Mouse (Mus musculus) intestine, postnatal 0 days (tissue): ENCODE data around the gene Pofut2. TPM values are rescaled to one million over a fixed set of nuclear protein-coding genes. Genes with fewer than 3 reads are reported as not detected.
A peak's percentile ranks its signal among the peaks of the same experiment; 100 is the strongest.

Experiments used
- ATAC-seq: fragments of 200-750 bp; cut with Nextera tagmentation; 2 replicates; pipeline ENCODE4 v1.8.0; 2017; ENCODE audit warnings: mild to moderate bottlenecking, moderate TSS enrichment, moderate library complexity
- H3K27ac ChIP-seq: fragments of 300-500 bp; sonication (generic); 2 replicates; pipeline ENCODE4 v1.5.1; 2014; ENCODE audit warnings: mild to moderate bottlenecking, low read depth, low read length, moderate library complexity
- H3K27me3 ChIP-seq: fragments of 300-500 bp; sonication (generic); replicated peaks from 2 replicates; pipeline ENCODE4 v1.6.1; 2014; ENCODE audit warnings: low read length, mixed read lengths; ENCODE audit not compliant: control insufficient read depth, insufficient read depth
- H3K36me3 ChIP-seq: fragments of 300-500 bp; sonication (generic); 2 replicates; pipeline ENCODE4 v1.6.1; 2014; ENCODE audit warnings: mild to moderate bottlenecking, moderate library complexity; ENCODE audit not compliant: control insufficient read depth, insufficient read depth
- H3K4me1 ChIP-seq: fragments of 300-500 bp; sonication (generic); replicated peaks from 2 replicates; pipeline ENCODE4 v1.6.1; 2014; ENCODE audit warnings: antibody characterized with exemption, low read length, mixed read lengths; ENCODE audit not compliant: control insufficient read depth, insufficient read depth
- H3K4me2 ChIP-seq: fragments of 300-500 bp; sonication (generic); replicated peaks from 2 replicates; pipeline ENCODE4 v1.6.1; 2014; ENCODE audit warnings: low read depth, mild to moderate bottlenecking, moderate library complexity
- H3K4me3 ChIP-seq: fragments of 300-500 bp; sonication (generic); 2 replicates; pipeline ENCODE4 v1.5.1; 2014; ENCODE audit warnings: low read depth, low read length
- H3K9ac ChIP-seq: fragments of 300-500 bp; sonication (generic); 2 replicates; pipeline ENCODE4 v1.6.1; 2014; ENCODE audit warnings: mild to moderate bottlenecking, low read depth, low read length
- H3K9me3 ChIP-seq: fragments of 300-500 bp; sonication (generic); 2 replicates; pipeline ENCODE4 v1.6.1; 2016; ENCODE audit warnings: mixed run types; ENCODE audit not compliant: control insufficient read depth
- CTCF ChIP-seq: sonication (generic); IDR thresholded peaks from 2 replicates; pipeline ENCODE4 v1.5.1; 2016; ENCODE audit warnings: low read depth, mild to moderate bottlenecking, control low read depth, antibody characterized with exemption, moderate library complexity
- WGBS: fragments of 180-500 bp; shearing (Covaris S2); extraction: QIAGEN DNeasy Blood & Tissue Kit; methylation state at CpG from one replicate; pipeline ENCODE4 v1.1.7; 2014; 5-methylcytosine and 5-hydroxymethylcytosine counted together
- polyA plus RNA-seq: library from polyadenylated mRNA; unstranded; fragments of >200 nt; fragmentation: Nextera tagmentation; extraction: Ambion mirVana; gene quantifications from 2 replicates; pipeline ENCODE4 v1.2.1, GENCODE M21; 2015

Gene Pofut2
- 40.4 and 42.2 TPM in 2 replicates for polyA plus RNA-seq

DNA sequence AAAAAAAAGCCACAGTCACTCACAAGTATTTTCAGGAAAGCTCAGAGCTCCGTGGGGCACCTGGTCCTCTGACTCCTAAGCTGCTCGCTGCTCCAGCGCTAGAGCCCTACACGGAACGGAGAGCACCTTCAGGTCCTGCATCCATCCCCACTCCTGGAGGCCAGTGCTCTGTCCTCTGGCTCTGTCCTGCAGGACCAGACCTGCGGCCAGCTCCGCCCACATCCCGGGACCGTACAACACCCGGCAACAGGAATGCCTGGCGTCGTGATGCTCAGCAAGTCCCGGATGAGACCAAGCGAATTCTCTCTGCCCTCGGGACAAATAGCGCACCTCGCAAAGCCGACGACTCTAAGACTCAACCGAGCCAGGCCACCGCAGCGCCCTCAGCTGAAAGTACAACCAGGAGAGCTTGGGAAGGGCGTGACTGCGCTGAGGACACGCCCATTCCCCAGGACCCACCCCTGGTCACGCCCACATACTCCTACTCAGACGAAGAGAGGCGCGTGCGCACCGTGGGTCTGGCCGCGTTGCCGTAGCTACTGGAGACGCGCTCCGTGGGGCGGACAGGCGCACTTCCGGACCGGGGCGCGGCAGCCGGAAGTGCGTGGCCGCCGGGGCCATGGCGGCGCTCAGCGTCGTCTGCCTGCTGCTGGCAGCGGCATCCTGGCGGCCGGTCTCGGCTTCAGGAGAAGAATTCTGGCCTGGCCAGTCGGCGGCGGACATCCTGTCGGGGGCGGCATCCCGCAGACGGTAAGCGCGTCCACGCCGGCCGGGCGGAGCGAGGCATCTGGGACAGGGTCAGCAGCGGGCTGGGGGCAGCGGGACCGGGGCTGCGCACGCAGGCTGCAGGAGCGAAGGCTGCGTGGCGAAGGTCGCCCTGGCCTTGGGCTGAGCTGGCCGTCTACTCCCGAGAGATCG is at the start of gene Pofut2:
Gene Pofut2 (plus strand): TSS at position 515 of the 918 bp plus-strand sequence.
- H3K4me3 ChIP-seq = peak within 1 kb of the TSS; percentile 94
- H3K4me1 ChIP-seq = peaks cover 7% of the 10 kb centered on the region; the same call in 1 of the 2 replicates
- H3K27ac ChIP-seq = peak within 1 kb of the TSS; percentile 86
- WGBS = under 1% methylated on average over 81 of the region's 81 CpGs
- H3K36me3 ChIP-seq = peaks cover 36% of the 10 kb centered on the region
- ATAC-seq = peak; percentile 97
- H3K9ac ChIP-seq = peak within 1 kb of the TSS; percentile 87
- H3K9me3 ChIP-seq = no peaks in the 10 kb centered on the region
- TF ChIP-seq CTCF = peak; percentile 65
- H3K4me2 ChIP-seq = peak within 1 kb of the TSS; percentile 83
- no peaks in the 10 kb centered on the region for H3K27me3 ChIP-seq

GRCm38 (mm10) chr10:77209261-77209660 is 49.8 kb upstream of the Pofut2 start:
- no peaks in the 10 kb centered on the region for H3K9me3 ChIP-seq
- no peak overlapping the region for H3K27ac ChIP-seq
- no peak overlapping the region for H3K9ac ChIP-seq

GRCm38 (mm10) chr10:77210666-77211065 is 48.4 kb upstream of the Pofut2 start:
- peak; percentile 13; the same call in 1 of the 2 replicates for ATAC-seq
- H3K27me3 ChIP-seq = no peaks in the 10 kb centered on the region
- H3K27ac ChIP-seq = peak overlapping the region; percentile 76
- H3K36me3 ChIP-seq = no peaks in the 10 kb centered on the region
- H3K9me3 ChIP-seq = no peaks in the 10 kb centered on the region
- 85% methylated on average over 3 of the region's 3 CpGs for WGBS
- TF ChIP-seq CTCF = no peak
- H3K9ac ChIP-seq = no peak overlapping the region
- peaks cover 30% of the 10 kb centered on the region for H3K4me1 ChIP-seq
- H3K4me2 ChIP-seq = no peak overlapping the region
- no peak overlapping the region for H3K4me3 ChIP-seq

More at GRCm38 (mm10) chr10:77209261-77209660, 49.8 kb upstream of the Pofut2 start:
- WGBS = 48% methylated on average over 5 of the region's 5 CpGs
- H3K4me3 ChIP-seq = no peak overlapping the region
- ATAC-seq = no peak
- H3K4me1 ChIP-seq = peaks cover 24% of the 10 kb centered on the region
- H3K4me2 ChIP-seq = no peak overlapping the region
- H3K27me3 ChIP-seq = no peaks in the 10 kb centered on the region
- TF ChIP-seq CTCF = no peak
- H3K36me3 ChIP-seq = no peaks in the 10 kb centered on the region

GRCm38 (mm10) chr10:77211116-77211570 is 47.9 kb upstream of the Pofut2 start:
- 0 out of 2 replicates have a peak overlapping the region, but pooled peaks have one; percentile 3 for H3K4me2 ChIP-seq
- H3K36me3 ChIP-seq = no peaks in the 10 kb centered on the region
- H3K4me3 ChIP-seq = no peak overlapping the region
- 7% methylated on average over 11 of the region's 11 CpGs for WGBS
- no peaks in the 10 kb centered on the region for H3K27me3 ChIP-seq
- ATAC-seq = peak; percentile 83
- TF ChIP-seq CTCF = no peak
- H3K9ac ChIP-seq = no peak overlapping the region
- H3K9me3 ChIP-seq = no peaks in the 10 kb centered on the region
- H3K4me1 ChIP-seq = peaks cover 30% of the 10 kb centered on the region
- peak overlapping the region; percentile 76 for H3K27ac ChIP-seq

GRCm38 (mm10) chr10:77212354-77213120 is 46.5 kb upstream of the Pofut2 start:
- TF ChIP-seq CTCF = no peak
- Histone ChIP-seq H3K27me3 (no peaks in the 10 kb centered on the region), H3K4me3 (no peak overlapping the region), H3K4me1 (peaks cover 37% of the 10 kb centered on the region), H3K4me2 (no peak overlapping the region), H3K36me3 (no peaks in the 10 kb centered on the region), H3K27ac (no peak overlapping the region; the same call in 1 of the 2 replicates), H3K9me3 (no peaks in the 10 kb centered on the region), H3K9ac (no peak overlapping the region)
- no peak for ATAC-seq
- WGBS = 81% methylated on average over 6 of the region's 6 CpGs

- ATAC-seq = no peak
- Histone ChIP-seq H3K9me3 (no peaks in the 10 kb centered on the region), H3K36me3 (no peaks in the 10 kb centered on the region), H3K4me3 (no peak overlapping the region), H3K27ac (peak overlapping the region; percentile 46), H3K4me2 (no peak overlapping the region), H3K4me1 (peaks cover 41% of the 10 kb centered on the region), H3K9ac (no peak overlapping the region), H3K27me3 (no peaks in the 10 kb centered on the region)
- no peak for TF ChIP-seq CTCF
- 77% methylated on average over 5 of the region's 5 CpGs for WGBS
Measured at GRCm38 (mm10) chr10:77213483-77213882, 45.5 kb upstream of the Pofut2 start.
